Mouse (Mus musculus) thymus, adult 2 months (tissue): Measurements from ENCODE around the gene Aldh3b1.

Experiments
- CTCF ChIP-seq: fragments of 200-500 bp; IDR thresholded peaks from 2 replicates; pipeline ENCODE4 v1.5.1; 2012; ENCODE audit warnings: mild to moderate bottlenecking, control low read depth, low read length, moderate library complexity, borderline replicate concordance; ENCODE audit not compliant: control insufficient read depth, poor library complexity, insufficient read depth; ENCODE audit errors: extremely low read depth
- POLR2A ChIP-seq: fragments of 200-500 bp; IDR thresholded peaks from 2 replicates; pipeline ENCODE4 v1.6.1; 2012; ENCODE audit warnings: mild to moderate bottlenecking, low read length, control low read depth, moderate library complexity; ENCODE audit not compliant: control insufficient read depth, poor library complexity, insufficient read depth; ENCODE audit errors: extremely low read depth

DNA sequence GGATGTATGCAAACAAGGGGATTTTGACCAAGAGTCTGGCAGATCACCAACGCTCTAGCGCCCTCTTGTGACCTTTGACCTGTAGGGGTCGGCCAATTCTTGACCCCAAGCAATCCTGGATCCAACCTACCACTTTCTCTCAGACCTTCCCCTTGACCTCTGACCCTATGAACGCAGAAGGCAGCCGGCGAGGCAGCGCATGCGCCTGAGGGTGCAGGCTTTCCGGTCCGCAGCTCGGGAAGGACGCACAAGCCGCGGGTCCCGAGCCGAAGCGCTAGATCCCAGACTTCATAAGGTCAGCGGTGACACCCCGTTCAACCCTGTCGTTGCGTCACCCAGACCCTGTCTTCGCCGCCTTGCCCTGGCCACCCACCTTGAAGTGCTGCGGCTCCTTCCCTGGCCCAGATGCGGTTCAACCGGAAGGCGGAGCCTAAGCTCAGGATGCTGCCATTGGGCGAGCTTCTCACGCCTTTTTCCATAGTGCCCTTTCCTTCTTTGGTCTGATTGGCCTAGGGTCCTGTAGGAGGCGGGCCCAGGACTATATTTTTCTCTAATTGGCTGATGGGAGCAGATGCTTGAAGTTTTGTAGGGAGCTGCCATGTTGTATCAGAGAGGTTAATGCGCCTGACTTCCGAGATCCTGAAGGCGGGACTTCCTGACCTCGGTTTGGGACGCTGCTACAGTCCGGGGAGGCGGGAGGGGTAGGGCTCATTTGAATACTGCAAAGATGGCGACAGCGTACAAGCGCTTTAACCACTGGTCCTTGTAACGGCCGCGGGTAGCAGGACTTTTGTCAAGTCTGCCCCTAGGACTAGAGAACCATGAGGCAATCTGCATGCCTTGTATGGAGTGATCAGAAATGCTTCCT is 17.0 kb downstream of the Aldh3b1 start, which contains the start of gene Ndufs8:
- peak; percentile 74 for TF ChIP-seq POLR2A
- TF ChIP-seq CTCF, result peak; percentile 44; the same call in 1 of the 2 replicates
